Mouse (Mus musculus) liver, adult (tissue): ENCODE data around the gene H2-Q1.

ENCODE experiments used
- GATA4 ChIP-seq: IDR thresholded peaks from 2 replicates; pipeline ENCODE4 v1.6.1; 2014; ENCODE audit warnings: mild to moderate bottlenecking, low read length; ENCODE audit not compliant: insufficient replicate concordance

The H2-Q1 gene

DNA sequence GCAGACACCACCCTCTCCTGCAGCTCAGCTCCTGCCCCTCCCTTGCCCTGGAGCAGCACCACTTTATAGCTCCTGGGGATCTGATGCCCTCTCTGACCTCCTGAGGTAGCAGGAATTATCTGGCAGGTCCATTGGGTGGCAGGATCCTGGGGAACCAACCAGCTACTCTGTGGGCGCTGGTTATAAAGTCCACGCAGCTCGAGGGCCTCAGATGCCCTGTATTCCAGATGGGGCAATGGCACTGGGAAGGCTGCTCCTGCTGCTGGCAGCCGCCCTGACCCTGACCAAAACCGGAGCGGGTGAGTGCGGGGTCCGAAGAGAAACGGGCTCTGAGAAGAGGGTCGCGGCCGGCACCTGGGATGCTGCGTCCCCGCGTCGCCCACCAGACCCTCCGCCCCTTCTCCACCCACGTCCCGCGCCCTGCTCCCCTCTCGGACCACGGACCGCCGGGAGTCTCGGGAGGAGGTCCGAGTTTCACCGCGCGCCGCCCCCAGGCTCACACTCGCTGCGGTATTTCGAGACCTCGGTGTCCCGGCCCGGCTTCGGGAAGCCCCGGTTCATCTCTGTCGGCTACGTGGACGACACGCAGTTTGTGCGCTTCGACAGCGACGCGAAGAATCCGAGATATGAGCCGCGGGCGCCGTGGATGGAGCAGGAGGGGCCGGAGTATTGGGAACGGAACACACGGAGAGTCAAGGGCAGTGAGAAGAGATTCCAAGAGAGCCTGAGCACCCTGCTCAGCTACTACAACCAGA lies at the start of gene H2-Q1:
TSS of gene H2-Q1 (plus strand) at position 79 of the 755 bp plus-strand sequence.
- no peak for TF ChIP-seq GATA4

DNA sequence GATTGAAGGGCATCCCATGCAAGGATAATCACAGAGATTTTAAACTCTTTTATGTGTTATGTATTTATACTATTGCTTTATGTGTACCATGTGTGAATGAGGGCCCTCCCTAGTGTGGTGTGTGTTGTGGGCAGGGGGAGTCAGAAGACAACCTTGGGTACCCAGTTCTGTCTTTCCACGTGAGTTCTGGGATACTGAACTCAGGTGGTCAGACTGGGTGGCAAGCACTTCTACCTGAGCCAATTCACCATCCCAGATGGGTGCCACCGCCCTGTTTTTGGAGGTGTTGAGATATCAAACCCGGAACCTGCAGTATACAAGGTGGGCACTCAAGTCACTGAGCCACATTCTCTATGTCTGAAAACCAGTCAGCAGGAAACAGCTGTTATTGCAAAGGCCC lies 48.0 kb upstream of the H2-Q1 start:
- TF ChIP-seq GATA4, result no peak

DNA sequence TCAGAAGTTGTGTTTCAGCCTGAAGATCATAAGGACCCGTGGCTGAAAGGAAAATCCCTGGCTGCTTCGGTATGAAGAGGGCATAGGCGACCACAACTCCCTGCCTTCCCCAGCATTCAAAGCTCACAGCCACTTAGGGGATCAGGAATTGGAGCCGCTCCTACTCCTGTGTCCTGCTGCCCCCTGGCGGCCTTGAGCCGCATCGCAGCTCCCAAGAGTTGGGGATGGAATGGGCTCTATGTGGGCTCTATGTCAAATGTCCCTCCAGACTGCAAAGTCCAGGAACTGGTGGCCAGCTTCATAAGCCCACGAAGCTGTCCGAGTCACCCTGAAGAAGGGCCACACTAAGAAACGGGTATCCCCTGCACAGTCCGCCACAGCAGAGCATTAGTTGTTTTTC lies 45.4 kb upstream of the H2-Q1 start:
- TF ChIP-seq GATA4, result no peak

DNA sequence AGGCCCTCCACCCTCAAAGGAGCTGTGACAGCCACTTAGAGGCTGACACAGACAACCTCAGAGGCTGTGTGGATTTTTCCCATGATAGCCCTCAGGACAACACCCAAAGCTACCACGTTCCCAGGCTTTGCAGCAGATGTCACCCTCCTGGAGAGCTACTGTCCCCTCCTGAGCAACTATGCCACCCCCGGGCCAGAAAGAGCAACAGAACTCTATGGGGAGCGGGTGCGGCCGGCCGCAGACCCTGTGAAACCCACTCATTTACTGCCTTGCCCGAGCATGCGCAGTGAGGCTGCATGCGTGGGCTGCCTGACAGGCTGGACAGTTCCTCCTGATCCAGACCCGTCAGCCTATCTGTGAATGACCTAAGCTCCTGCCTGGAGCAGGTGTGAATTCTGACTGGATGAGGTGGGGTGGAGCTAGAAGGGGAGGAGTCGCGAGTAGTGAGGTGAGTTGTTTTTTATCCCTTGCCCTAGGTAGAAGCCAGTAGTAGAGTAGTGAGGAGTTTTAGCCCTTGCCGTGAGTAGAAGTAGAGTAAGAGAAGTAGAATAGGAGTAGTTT lies 43.8 kb upstream of the H2-Q1 start:
- no peak for TF ChIP-seq GATA4

DNA sequence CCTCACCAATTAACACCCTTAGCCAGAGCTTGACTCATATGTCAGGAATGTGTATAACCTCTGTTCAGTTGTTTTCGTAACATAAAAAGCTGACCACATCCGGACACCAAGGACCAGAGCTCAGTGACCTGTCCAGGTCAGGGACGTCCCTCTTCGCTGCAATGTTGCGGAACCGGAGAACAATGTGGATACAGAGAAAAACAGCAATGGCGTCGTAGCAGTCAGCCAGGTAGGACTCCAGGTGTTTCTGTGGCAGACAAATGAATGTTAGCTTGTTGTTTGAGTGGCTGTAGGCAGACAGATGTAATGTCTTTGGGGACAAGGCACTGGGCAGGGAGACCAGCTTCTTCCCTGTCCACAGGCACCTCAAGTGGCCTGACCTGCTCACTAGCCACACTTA lies 42.2 kb upstream of the H2-Q1 start:
- TF ChIP-seq GATA4, result no peak

DNA sequence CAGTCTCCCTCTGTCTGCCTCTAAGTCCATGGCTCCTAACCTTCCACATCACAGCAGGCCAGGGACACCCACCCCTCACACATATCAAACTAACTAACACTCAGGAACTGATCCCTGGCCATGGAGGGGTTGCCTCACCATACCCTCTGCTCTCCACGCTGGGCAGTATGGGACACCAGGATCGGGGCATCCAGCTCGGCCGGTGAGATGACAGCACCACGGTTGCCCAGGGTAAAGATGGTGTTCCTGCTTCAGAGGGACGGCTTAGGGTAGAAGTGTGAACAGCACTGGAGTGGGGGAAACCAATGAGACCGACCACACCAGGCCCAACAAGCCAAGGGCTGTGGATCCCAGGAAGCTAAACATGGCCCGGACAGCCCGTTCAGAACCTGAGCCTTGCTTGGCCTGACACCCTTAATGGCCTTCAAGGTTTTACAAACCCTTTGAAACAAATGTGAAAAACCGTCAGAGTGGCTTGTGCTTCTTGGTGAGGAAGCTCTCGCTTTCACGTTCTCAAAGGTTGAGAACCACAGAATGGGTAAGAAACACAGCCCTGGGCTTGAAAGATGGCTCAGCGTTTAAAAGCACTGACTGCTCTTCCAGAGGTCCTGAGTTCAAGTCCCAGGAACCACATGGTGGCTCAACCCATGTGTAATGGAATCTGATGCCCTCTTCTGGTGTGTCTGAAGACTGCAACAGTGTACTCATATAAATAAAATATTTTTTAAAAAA lies 41.1 kb upstream of the H2-Q1 start:
- no peak for TF ChIP-seq GATA4

DNA sequence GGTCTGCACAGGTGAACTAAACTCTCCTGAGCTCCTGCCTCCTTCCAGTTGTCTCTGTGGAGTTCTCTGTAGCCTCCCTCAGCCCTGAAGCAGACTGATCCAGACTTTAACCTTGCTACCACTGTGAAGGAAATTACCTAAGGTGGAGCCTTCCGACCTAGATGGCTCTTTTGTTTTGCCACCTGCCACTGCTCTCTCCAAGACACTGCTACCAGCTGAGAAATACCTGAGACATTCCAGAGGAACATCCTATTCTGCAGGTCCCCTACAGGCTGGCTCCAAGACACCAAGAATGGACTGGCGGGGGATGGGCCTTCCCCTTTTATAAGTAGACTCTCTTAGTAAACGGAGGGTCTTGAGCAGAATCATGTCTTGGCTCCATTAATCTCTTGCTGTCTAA lies 39.9 kb upstream of the H2-Q1 start:
- TF ChIP-seq GATA4, result no peak

DNA sequence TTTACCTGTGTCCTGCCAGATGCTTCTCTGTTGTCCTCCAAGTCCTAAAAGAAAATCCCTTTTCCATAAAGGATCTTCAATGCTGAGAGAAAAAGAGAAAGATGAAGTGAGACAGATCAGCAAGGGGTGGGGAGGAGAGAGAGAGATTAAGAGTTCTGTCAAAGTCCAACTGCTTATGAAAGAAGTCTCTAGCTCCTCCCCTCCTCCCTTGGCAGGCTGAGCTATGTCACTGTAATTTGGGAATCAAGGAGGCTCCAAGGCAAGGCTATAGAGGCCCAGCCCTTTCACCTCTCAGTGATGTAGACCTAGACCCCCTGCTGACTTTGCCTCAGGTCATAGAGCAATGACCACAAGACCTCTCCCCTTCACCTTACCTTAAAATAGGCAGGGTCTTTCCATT lies 34.8 kb upstream of the H2-Q1 start:
- TF ChIP-seq GATA4, result no peak

DNA sequence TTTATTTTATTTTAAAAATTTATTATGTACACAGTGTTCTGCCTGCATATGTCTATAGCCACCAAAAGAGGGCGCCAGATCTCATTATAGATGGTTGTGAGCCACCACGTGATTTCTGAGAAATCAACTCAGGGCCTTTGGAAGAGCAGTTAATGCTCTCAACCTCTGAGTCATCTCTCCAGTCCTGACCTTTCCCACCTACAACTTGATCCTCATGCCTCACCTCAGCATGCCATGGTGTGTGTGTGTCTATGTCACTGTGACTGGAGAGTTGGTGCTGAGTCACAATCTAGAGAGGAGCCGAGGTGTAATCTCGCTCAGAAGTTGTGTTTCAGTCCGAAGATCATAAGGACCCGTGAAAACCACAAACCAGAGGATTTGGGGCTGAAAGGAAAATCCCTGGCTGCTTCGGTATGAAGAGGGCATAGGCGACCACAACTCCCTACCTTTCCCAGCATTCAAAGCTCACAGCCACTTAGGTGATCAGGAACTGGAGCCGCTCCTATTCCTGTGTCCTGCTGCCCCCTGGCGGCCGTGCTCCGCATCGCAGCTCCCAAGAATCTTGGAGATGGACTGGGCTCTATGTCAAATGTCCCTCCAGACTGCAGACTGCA lies 18.5 kb upstream of the H2-Q1 start:
- no peak for TF ChIP-seq GATA4

DNA sequence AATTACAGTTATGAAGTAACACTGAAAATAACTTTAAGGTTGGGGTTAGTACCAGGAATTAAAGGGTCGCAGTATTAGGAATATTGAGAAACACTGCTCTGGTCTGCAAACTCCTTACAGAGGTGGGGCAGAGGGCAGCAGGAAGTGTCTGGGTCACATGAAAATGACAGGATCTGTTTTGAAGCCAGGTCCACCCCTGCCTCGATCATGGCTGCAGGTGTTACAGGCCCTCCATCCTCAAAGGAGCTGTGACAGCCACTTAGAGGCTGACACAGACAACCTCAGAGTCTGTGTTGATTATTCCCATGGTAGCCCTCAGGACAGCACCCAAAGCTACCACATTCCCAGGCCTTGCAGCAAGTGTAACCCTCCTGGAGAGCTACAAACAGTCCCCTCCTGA lies 16.9 kb upstream of the H2-Q1 start:
- no peak for TF ChIP-seq GATA4

DNA sequence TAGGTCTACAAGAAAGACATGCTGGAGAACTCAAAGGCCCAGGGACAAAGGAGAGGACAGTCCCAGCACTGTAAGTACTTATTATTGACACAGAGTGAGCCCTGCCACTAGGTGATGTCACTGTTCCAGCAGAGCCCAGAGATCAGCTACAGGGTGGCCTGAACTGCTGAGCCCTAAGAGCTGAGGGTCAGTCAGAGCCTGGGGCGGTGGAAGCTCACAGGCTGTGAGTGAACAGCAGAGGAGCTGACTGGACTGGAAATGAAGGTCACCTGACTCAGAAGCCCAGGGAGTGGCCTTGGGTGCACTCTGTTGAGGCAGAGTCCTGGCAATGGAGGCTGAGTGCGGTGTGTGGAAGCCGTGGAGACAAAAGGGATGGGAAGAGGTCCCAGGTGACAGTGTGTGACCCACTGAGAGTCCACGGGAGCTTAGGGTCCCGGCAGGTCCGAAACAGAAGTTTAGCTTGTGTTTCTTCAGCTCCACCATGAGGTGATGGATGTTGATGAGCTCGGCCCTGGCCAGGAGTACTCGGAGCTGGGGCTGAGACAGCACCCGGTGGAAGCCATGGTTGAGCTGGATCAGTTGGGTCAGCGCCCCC lies 16.4 kb upstream of the H2-Q1 start:
- TF ChIP-seq GATA4, result no peak

DNA sequence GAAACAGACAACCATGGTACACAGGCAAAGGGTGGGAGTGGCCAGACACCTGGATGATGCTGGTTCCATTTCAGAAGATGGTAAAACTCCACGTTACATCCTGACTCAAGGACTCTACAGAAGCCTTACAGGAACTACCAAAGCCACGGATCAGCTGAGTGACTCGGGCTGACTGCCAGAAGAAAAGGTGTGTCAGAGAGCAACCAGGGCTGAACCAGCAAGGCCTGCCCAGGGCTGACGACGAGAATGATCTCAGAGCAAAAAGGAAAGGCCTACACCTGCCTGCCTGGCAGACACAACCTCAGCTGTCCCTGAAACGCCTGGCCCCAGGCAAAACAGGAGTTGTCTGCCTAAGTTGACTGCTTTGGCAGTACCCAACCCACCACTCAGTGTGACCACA lies 15.7 kb upstream of the H2-Q1 start:
- no peak for TF ChIP-seq GATA4

DNA sequence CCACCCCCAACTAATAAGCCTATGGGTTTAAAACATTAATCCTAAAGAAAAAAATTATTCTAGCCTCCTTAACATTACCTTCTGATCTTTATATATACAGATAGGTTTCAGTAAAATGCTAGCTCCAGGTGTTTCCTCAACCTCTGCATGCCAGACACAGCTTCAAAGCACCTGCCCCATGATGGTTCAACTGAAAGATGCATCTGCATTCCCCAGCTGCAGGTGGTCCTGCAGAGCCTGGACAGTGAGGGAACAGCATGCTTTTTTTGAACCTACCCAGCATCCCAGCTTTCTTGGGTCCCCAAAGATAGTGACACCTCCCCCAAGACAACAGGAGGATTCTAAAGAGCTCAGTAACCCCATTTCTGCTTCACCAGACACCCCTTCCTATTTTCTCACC lies 1.5 kb upstream of the H2-Q1 start:
- no peak for TF ChIP-seq GATA4

DNA sequence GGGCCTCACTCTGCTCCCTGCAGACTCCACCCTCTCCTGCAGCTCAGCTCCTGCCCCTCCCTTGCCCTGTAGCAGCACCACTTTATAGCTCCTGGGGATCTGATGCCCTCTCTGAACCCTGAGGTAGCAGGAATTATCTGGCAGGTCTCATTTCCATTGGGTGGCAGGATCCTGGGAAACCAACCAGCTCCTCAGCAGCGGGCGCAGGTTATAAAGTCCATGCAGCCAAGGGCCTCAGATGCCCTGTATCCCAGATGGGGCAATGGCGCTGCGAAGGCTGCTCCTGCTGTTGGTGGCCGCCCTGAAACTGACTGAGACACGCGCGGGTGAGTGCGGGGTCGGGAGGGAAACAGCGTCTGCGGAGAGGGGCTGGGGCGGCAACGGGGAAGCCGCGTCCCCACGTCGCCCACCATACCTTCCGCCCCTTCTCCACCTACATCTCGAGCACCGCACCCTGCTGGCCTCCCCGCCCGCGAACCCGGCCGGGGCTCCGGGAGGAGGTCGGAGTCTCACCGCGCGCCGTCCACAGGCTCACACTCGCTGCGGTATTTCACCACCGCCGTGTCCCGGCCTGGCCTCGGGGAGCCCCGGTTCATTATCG lies 22.0 kb downstream of the H2-Q1 start, which contains the start of gene H2-Q2:
TSS of gene H2-Q2 (plus strand) at position 172 of the 601 bp plus-strand sequence.
- TF ChIP-seq GATA4, result no peak

DNA sequence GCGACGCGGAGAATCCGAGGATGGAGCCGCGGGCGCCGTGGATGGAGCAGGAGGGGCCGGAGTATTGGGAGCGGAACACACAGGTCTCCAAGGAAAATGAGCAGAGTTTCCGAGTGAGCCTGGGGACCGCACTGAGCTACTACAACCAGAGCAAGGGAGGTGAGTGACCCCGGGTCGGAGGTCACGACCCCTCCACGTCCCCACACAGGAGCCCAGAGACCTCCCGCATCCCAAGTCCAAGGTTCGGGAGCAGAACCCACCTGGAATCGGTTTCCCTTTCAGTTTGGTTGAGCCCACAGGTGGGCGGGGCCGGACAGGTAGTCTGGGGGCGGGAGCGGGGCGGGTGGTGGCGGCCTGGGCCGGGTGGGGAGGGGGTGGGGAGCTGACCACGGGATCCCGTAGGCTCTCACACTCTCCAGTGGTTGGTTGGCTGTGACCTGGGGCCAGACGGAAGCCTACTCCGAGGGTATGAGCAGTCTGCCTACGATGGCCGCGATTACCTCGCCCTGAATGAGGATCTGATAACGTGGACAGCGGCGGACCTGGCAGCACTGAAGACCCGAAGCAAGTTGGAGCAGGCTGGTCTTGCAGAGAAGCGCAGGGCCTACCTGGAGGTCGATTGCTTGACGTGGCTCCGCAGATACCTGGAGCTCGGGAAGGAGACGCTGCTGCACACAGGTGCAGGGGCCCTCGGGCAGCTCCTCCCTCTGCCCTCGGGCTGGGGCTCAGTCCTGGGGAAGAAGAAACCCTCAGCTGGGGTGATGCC lies 22.7 kb downstream of the H2-Q1 start:
- no peak for TF ChIP-seq GATA4

DNA sequence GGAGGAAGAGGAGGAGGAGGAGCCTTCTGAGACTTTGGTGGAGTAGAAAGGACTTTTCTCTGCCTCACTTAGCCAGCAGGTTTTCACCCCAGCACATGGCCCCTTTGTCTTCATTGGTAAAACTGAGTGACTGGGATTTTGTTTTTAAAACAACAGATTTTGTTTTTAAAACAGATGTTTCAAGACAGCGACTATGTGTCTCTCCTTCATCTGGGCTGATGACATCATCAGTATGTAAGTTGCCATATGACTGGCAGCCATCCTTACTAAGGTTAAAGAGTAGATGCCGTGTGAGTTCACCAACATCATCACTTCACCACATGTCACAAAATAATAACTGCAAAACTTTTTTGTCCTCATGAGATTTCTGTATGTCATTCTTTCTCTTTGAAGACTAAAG lies 33.9 kb downstream of the H2-Q1 start:
- TF ChIP-seq GATA4, result no peak
